Mouse (Mus musculus): ENCODE measurements around the gene Vav1.

DNA sequence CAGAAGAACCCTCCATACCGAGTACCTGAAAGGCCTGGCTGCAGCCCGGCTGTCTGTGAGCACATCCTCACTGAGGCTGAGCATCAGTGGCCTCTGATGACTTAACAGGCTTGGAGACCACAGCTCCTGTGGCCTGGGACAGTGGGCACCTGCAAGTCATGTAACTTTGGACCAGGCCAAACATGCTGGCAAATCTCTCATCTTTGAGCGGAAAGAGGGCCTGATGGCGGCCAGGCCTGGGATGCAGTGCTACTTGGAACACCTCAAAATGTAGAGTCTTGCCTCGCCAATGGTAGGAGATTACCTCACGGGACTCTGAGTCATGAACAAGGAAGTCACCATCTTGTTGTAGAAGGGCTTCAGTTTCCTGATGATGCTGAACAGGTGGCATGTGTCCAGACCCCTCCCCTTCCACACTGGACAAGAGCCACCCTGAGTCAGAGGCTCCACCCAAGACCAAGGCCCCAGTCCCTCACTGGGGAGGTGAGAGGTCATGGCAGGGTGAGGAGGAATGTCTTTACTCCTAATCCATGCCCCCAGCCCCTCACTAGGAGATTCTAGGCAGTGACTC lies 11.3 kb upstream of the Vav1 start:
- TF ChIP-seq CTCF (IDR thresholded peaks at IDR 0.05; ENCODE audit: extremely low read depth, insufficient read depth, insufficient read length, insufficient replicate concordance), result no peak
- no peak for TF ChIP-seq POLR2A (IDR thresholded peaks at IDR 0.05; ENCODE audit: low read depth, low read length)
